Mouse (Mus musculus) lung, adult 10 weeks (tissue): ENCODE results near the gene Arfgap3. TPM values are rescaled to one million over a fixed set of nuclear protein-coding genes. Genes with fewer than 3 reads are reported as not detected.

Experiments
- polyA plus RNA-seq: library from polyadenylated mRNA; stranded (reverse); fragments of 350-450 nt; fragmentation: Illumina TruSeq; extraction: RNeasy Lipid Tissue Mini Kit (QIAGEN cat#74804); gene quantifications from one replicate; pipeline ENCODE4 v1.2.3, GENCODE M21; 2014; ENCODE audit warnings: low read depth, low replicate concordance; ENCODE audit not compliant: insufficient read depth

The Arfgap3 gene
- 22.1 TPM for polyA plus RNA-seq

GRCm38 (mm10) chr15:83349954-83350711 is at the start of gene Arfgap3:
TSS of gene Arfgap3 (minus strand) at chr15:83350247.

GRCm38 (mm10) chr15:83251176-83252004 is 98.7 kb downstream of the Arfgap3 start, which contains the start of gene A4galt:
TSS of gene A4galt (minus strand) at chr15:83251774.

Other genes with a start within 250 kb of the Arfgap3 start
- 37.0 TPM for gene Rrp7a, start 227.4 kb downstream of the Arfgap3 start, polyA plus RNA-seq
- 25.2 TPM for gene Poldip3, start 200.9 kb downstream of the Arfgap3 start, polyA plus RNA-seq
- 222 TPM for gene Cyb5r3, start 177.7 kb downstream of the Arfgap3 start, polyA plus RNA-seq
- 18.1 TPM for gene A4galt, start 98.5 kb downstream of the Arfgap3 start, polyA plus RNA-seq
- 51.6 TPM for gene Pacsin2, start 114.4 kb upstream of the Arfgap3 start, polyA plus RNA-seq
- 5.7 TPM for gene Ttll1, start 160.6 kb upstream of the Arfgap3 start, polyA plus RNA-seq
- 23.1 TPM for gene Bik, start 176.6 kb upstream of the Arfgap3 start, polyA plus RNA-seq
- 354 TPM for gene Tspo, start 213.3 kb upstream of the Arfgap3 start, polyA plus RNA-seq
- 12.2 TPM for gene Mcat, start 213.5 kb upstream of the Arfgap3 start, polyA plus RNA-seq
- 7.4 TPM for gene Ttll12, start 244.9 kb upstream of the Arfgap3 start, polyA plus RNA-seq